Mouse (Mus musculus): ENCODE results near the gene Mixl1. TPM values are rescaled to one million over a fixed set of nuclear protein-coding genes. Genes with fewer than 3 reads are reported as not detected.

The Mixl1 gene
- not detected for polyA plus RNA-seq (2012; fragmentation: generic; extraction: Trizol)

GRCm38 (mm10) chr1:180696626-180697352 is at the start of gene Mixl1:
Gene Mixl1, minus strand, starts transcription at chr1:180697034.

GRCm38 (mm10) chr1:180725704-180726179 is 28.9 kb upstream of the Mixl1 start, which contains the start of gene Acbd3:
Gene Acbd3, plus strand, starts transcription at chr1:180726043.

Other genes starting within 250 kb of the Mixl1 start
- gene Stum, start 213.5 kb downstream of the Mixl1 start, polyA plus RNA-seq (2012; fragmentation: generic; extraction: Trizol) = not detected
- gene Parp1, start 128.1 kb downstream of the Mixl1 start, polyA plus RNA-seq (2012; fragmentation: generic; extraction: Trizol) = 10 to 100 TPM; 19.9 to 29.9 TPM
- 1 to 10 TPM in 1 of 2 experiments, under 1 TPM in 1; 0.33 to 2.0 TPM for gene Lin9, start 55.9 kb downstream of the Mixl1 start, polyA plus RNA-seq (2012; fragmentation: generic; extraction: Trizol)
- 1 to 10 TPM; 1.1 to 9.5 TPM for gene Acbd3, start 29.0 kb upstream of the Mixl1 start, polyA plus RNA-seq (2012; fragmentation: generic; extraction: Trizol)
- gene H3f3a, start 116.9 kb upstream of the Mixl1 start, polyA plus RNA-seq (2012; fragmentation: generic; extraction: Trizol) = 100 to 1,000 TPM in 1 of 2 experiments, 10 to 100 TPM in 1; 65.3 to 961 TPM
- 10 to 100 TPM in 1 of 2 experiments, 1 to 10 TPM in 1; 2.3 to 12.3 TPM for gene Sde2, start 154.1 kb upstream of the Mixl1 start, polyA plus RNA-seq (2012; fragmentation: generic; extraction: Trizol)
- gene Lefty2, start 196.1 kb upstream of the Mixl1 start, polyA plus RNA-seq (2012; fragmentation: generic; extraction: Trizol) = not detected
- gene Pycr2, start 207.3 kb upstream of the Mixl1 start, polyA plus RNA-seq (2012; fragmentation: generic; extraction: Trizol) = 100 to 1,000 TPM in 1 of 2 experiments, 10 to 100 TPM in 1; 60.0 to 102 TPM
- under 1 TPM; 0.02 to 0.13 TPM for gene Lefty1, start 238.0 kb upstream of the Mixl1 start, polyA plus RNA-seq (2012; fragmentation: generic; extraction: Trizol)
- 10 to 100 TPM; 21.2 to 65.8 TPM for gene Tmem63a, start 245.3 kb upstream of the Mixl1 start, polyA plus RNA-seq (2012; fragmentation: generic; extraction: Trizol)

Measured in C3H10T1/2 (cell line).